Mouse (Mus musculus): ENCODE data around the gene Fyco1.

DNA sequence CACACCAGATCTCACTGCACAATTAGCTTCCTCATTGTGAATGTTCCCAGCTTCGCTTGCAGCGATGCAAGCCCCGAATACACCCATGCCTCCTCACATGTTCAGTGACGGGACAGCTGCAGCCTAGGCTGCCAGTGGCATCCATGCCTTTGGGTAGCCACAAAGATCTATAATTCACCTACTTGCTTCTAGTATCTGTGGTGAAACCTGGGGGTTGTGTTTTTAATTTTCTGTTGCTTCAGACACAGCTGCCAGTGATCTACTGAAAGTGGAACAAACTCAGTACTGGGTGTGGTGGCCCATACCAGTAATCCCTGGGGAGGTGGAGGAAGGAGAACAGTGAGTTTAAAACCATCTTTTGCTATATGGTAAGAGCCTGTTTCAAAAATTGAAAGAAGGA, 88.8 kb downstream of the Fyco1 start:
- TF ChIP-seq POLR2A (IDR thresholded peaks at IDR 0.05; ENCODE audit: insufficient read depth, low read length) (no peak), CTCF (IDR thresholded peaks at IDR 0.05; ENCODE audit: low read depth, low read length) (no peak), EP300 (IDR thresholded peaks at IDR 0.05; ENCODE audit: insufficient read depth, low read depth, low read length) (no peak)

Data from ES-Bruce4 (cell line).